Mouse (Mus musculus) liver, embryonic 15.5 days (tissue): Measurements from ENCODE around the gene Timp4. TPM values are rescaled to one million over a fixed set of nuclear protein-coding genes. Genes with fewer than 3 reads are reported as not detected.
"Not testable (repeated sequence)": the region's sequence is repeated elsewhere in the genome, so short reads cannot be mapped to it uniquely, and the experiment has no call there.

Experiments
- ATAC-seq: fragments of 200-750 bp; cut with Nextera tagmentation; 2 replicates; pipeline ENCODE4 v1.8.0; 2017; ENCODE audit warnings: moderate number of reproducible peaks, mild to moderate bottlenecking, moderate library complexity; ENCODE audit not compliant: insufficient read depth
- H3K27ac ChIP-seq: fragments of 300-500 bp; sonication (generic); replicated peaks from 2 replicates; pipeline ENCODE4 v1.5.1; 2015; ENCODE audit warnings: mild to moderate bottlenecking, inconsistent platforms
- H3K27me3 ChIP-seq: fragments of 300-500 bp; sonication (generic); 2 replicates; pipeline ENCODE4 v1.6.1; 2015; ENCODE audit warnings: mild to moderate bottlenecking, inconsistent platforms
- H3K36me3 ChIP-seq: fragments of 300-500 bp; sonication (generic); replicated peaks from 2 replicates; pipeline ENCODE4 v1.6.1; 2015; ENCODE audit warnings: moderate library complexity, mild to moderate bottlenecking, inconsistent platforms
- H3K4me1 ChIP-seq: fragments of 300-500 bp; sonication (generic); replicated peaks from 2 replicates; pipeline ENCODE4 v1.6.1; 2015; ENCODE audit warnings: inconsistent platforms
- H3K4me2 ChIP-seq: fragments of 300-500 bp; sonication (generic); 2 replicates; pipeline ENCODE4 v1.6.1; 2015; ENCODE audit warnings: moderate library complexity, mild to moderate bottlenecking, inconsistent platforms
- H3K4me3 ChIP-seq: fragments of 300-500 bp; sonication (generic); replicated peaks from 2 replicates; pipeline ENCODE4 v1.5.1; 2015; ENCODE audit warnings: mild to moderate bottlenecking, inconsistent platforms
- H3K9ac ChIP-seq: fragments of 300-500 bp; sonication (generic); 2 replicates; pipeline ENCODE4 v1.6.1; 2015; ENCODE audit warnings: moderate library complexity, mild to moderate bottlenecking, inconsistent platforms
- H3K9me3 ChIP-seq: fragments of 300-500 bp; sonication (generic); replicated peaks from 2 replicates; pipeline ENCODE4 v1.6.1; 2016; ENCODE audit warnings: inconsistent platforms
- WGBS: fragments of 180-500 bp; shearing (Covaris S2); methylation state at CpG from one replicate; pipeline ENCODE4 v1.1.7; 2015; ENCODE audit warnings: mixed read lengths; ENCODE audit not compliant: insufficient replicate concordance; 5-methylcytosine and 5-hydroxymethylcytosine counted together
- polyA plus RNA-seq: library from polyadenylated mRNA; unstranded; fragments of >200 nt; fragmentation: Nextera tagmentation; extraction: Ambion mirVana; gene quantifications from 2 replicates; pipeline ENCODE4 v1.2.1, GENCODE M21; 2015

The Timp4 gene
- polyA plus RNA-seq, 1 experiment from 2014 or later = 0.02 TPM

GRCm38 (mm10) chr6:115255171-115255570 is 3.2 kb upstream of the Timp4 start:
- no peak for ATAC-seq
- H3K27ac ChIP-seq = no peak overlapping the region
- WGBS = 55% methylated on average over 3 of the region's 3 CpGs
- no peaks in the 10 kb centered on the region for H3K9me3 ChIP-seq
- H3K27me3 ChIP-seq = no peaks in the 10 kb centered on the region; the same call in 1 of the 2 replicates
- H3K4me1 ChIP-seq = peaks cover 5% of the 10 kb centered on the region; the same call in 1 of the 2 replicates
- H3K9ac ChIP-seq = no peak overlapping the region
- no peaks in the 10 kb centered on the region for H3K36me3 ChIP-seq
- no peak overlapping the region for H3K4me2 ChIP-seq
- no peak overlapping the region for H3K4me3 ChIP-seq

DNA sequence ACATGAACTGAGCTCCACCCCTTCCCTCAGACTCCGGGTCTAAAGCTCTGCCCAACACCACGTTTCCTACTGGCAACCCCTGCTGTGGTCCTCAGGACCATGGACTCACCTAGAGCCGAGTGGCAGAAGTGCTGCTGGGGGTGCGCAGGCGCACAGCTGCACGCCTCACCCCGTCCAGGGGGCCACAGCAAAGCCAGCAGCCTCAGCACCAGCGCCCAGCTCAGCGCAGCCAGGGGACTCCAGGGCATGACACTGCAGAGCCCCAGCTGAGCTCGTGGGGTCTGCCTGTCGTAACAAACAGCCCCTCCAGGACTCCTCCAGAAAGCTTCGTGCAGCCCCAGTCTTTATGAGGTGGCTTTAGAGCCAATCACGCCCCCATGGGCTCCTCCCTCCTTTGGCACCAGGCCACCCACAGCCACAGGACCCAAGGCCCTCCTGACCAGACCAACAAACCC is 447 bp downstream of the Timp4 start:
- ATAC-seq = no peak
- 12% methylated on average over 13 of the region's 13 CpGs for WGBS
- Histone ChIP-seq H3K36me3 (no peaks in the 10 kb centered on the region), H3K9me3 (no peaks in the 10 kb centered on the region), H3K4me3 (no peak overlapping the region), H3K4me2 (peak overlapping the region; percentile 25), H3K4me1 (peaks cover 5% of the 10 kb centered on the region; the same call in 1 of the 2 replicates), H3K9ac (no peak overlapping the region), H3K27ac (no peak overlapping the region), H3K27me3 (no peaks in the 10 kb centered on the region; the same call in 1 of the 2 replicates)

GRCm38 (mm10) chr6:115245500-115246058 is 6.4 kb downstream of the Timp4 start:
- Histone ChIP-seq H3K4me3 (no peak overlapping the region), H3K9ac (no peak overlapping the region), H3K27me3 (no peaks in the 10 kb centered on the region), H3K27ac (no peak overlapping the region), H3K4me2 (no peak overlapping the region), H3K9me3 (no peaks in the 10 kb centered on the region), H3K36me3 (no peaks in the 10 kb centered on the region), H3K4me1 (no peaks in the 10 kb centered on the region)
- ATAC-seq = no peak
- WGBS = 67% methylated on average over 3 of the region's 3 CpGs

DNA sequence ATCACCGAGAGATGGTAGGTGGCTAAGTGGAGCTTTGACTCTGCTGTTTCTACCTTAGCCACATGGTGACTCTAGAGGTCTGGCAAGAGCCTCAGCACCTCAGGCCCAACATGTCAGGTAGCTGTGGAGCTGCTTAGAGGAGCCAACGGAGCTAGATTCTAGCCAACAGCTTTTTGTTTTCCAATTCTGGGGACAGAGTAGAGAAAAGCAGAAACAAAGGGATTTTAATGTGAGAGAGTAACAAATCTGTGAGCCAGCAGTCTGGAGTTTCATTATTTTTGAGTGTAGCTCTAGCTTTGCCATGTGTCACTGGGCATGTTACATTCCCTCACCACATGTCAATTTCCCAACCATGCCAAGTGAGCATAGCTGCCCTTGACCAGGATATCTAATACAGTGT is 7.8 kb downstream of the Timp4 start:
- no peaks in the 10 kb centered on the region for H3K4me1 ChIP-seq
- WGBS = 44% methylated on average over 2 of the region's 2 CpGs
- no peak overlapping the region for H3K4me3 ChIP-seq
- no peaks in the 10 kb centered on the region for H3K27me3 ChIP-seq
- no peaks in the 10 kb centered on the region for H3K36me3 ChIP-seq
- no peak overlapping the region for H3K4me2 ChIP-seq
- ATAC-seq = no peak
- H3K27ac ChIP-seq = no peak overlapping the region
- H3K9me3 ChIP-seq = no peaks in the 10 kb centered on the region
- no peak overlapping the region for H3K9ac ChIP-seq

DNA sequence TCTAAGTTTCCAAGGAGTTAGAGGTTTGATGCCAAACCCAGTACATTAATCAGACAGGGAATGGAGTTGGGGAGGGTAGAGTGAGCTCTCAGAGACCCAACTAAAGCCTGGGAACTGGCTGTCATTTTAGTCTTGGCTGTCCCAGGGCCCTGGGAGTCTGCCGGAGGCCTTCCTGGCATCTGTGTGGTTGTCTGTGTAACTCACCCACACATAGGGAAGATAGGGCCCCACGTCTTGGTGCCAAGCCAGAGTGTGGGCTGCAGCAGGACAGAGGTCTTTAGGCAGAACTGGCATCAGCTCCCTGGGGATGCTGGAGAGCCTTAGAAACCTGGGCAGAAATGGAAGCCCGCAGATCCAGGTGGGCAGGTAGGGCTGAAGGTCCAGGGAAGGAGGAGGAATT is 10.1 kb downstream of the Timp4 start:
- WGBS = 55% methylated on average over 3 of the region's 3 CpGs
- no peak for ATAC-seq
- H3K27ac ChIP-seq = no peak overlapping the region

GRCm38 (mm10) chr6:115241131-115241699 is 10.8 kb downstream of the Timp4 start:
- Histone ChIP-seq H3K36me3 (no peaks in the 10 kb centered on the region), H3K4me2 (no peak overlapping the region), H3K9me3 (no peaks in the 10 kb centered on the region), H3K9ac (no peak overlapping the region), H3K4me1 (no peaks in the 10 kb centered on the region), H3K27ac (no peak overlapping the region), H3K27me3 (no peaks in the 10 kb centered on the region), H3K4me3 (no peak overlapping the region)
- WGBS = 66% methylated on average over 3 of the region's 3 CpGs
- ATAC-seq = no peak

More for the DNA sequence above, 10.1 kb downstream of the Timp4 start:
- Histone ChIP-seq H3K36me3 (no peaks in the 10 kb centered on the region), H3K4me3 (no peak overlapping the region), H3K9ac (no peak overlapping the region), H3K4me2 (no peak overlapping the region), H3K9me3 (no peaks in the 10 kb centered on the region), H3K4me1 (no peaks in the 10 kb centered on the region), H3K27me3 (no peaks in the 10 kb centered on the region)

GRCm38 (mm10) chr6:115240431-115240830 is 11.6 kb downstream of the Timp4 start:
- WGBS = 23% methylated on average over 2 of the region's 2 CpGs
- not testable (repeated sequence) for H3K27me3 ChIP-seq, H3K27ac ChIP-seq, H3K9ac ChIP-seq, H3K4me3 ChIP-seq, H3K36me3 ChIP-seq, ATAC-seq, H3K9me3 ChIP-seq, H3K4me2 ChIP-seq, H3K4me1 ChIP-seq

GRCm38 (mm10) chr6:115239335-115239734 is 12.7 kb downstream of the Timp4 start:
- no peak overlapping the region for H3K9ac ChIP-seq

GRCm38 (mm10) chr6:115238031-115239027 is 13.7 kb downstream of the Timp4 start:
- no peak overlapping the region for H3K9ac ChIP-seq
- WGBS = 70% methylated on average over 9 of the region's 9 CpGs
- H3K4me2 ChIP-seq = no peak overlapping the region
- no peaks in the 10 kb centered on the region for H3K4me1 ChIP-seq
- no peaks in the 10 kb centered on the region for H3K36me3 ChIP-seq
- H3K4me3 ChIP-seq = no peak overlapping the region
- H3K9me3 ChIP-seq = no peaks in the 10 kb centered on the region
- ATAC-seq = no peak
- H3K27me3 ChIP-seq = no peaks in the 10 kb centered on the region
- no peak overlapping the region for H3K27ac ChIP-seq

More at GRCm38 (mm10) chr6:115239335-115239734, 12.7 kb downstream of the Timp4 start:
- Histone ChIP-seq H3K9me3 (no peaks in the 10 kb centered on the region), H3K4me2 (no peak overlapping the region), H3K4me3 (no peak overlapping the region), H3K27ac (no peak overlapping the region), H3K4me1 (no peaks in the 10 kb centered on the region), H3K36me3 (no peaks in the 10 kb centered on the region), H3K27me3 (no peaks in the 10 kb centered on the region)
- ATAC-seq = no peak
- 70% methylated on average over 7 of the region's 7 CpGs for WGBS

DNA sequence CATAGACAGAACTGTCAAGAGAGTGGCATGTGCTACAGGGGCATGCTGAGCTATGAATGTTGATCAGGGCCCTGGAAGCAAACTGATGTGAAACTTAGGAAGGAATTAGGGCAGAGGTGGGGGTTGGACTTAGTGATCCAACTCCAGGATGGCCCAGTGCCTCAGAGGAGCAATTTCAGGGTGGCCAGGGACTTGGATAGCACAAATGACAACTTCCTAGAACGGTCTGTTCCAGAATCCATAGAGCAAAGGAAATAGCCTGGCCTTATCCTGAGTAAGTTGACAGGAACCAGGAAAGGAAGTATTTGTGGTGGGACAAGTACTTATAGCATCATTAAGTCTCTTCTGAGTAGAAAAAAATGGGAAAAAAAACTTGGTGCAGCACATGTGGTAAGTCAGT is 19.4 kb downstream of the Timp4 start:
- H3K9ac ChIP-seq = no peak overlapping the region
- no peak overlapping the region for H3K4me3 ChIP-seq
- 38% methylated on average over 1 of the region's 1 CpGs for WGBS
- H3K27me3 ChIP-seq = no peaks in the 10 kb centered on the region
- no peak overlapping the region for H3K27ac ChIP-seq
- no peaks in the 10 kb centered on the region for H3K36me3 ChIP-seq
- no peaks in the 10 kb centered on the region for H3K4me1 ChIP-seq
- no peak for ATAC-seq
- H3K9me3 ChIP-seq = no peaks in the 10 kb centered on the region
- no peak overlapping the region for H3K4me2 ChIP-seq

DNA sequence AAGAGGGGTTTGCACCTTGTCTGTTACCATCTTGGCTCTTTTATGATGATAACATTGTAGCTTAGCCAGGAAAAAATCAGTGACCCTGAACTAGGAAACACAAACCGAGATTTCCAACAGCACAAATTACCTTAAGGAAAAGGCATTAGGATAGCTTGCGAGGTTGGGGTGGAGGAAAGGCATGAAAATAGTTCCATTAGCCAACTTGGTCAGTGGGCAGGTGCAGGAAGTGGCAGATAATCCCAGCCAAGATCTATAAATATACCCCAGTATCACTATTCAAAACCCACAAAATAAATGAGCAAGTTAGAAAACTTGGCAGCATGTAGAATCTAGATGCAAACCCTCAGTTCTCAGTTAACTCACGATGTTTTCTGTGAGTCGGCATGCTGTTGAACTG is 20.2 kb downstream of the Timp4 start:
- Histone ChIP-seq H3K27ac (no peak overlapping the region), H3K36me3 (no peaks in the 10 kb centered on the region), H3K4me2 (no peak overlapping the region), H3K9ac (no peak overlapping the region), H3K4me1 (no peaks in the 10 kb centered on the region), H3K9me3 (no peaks in the 10 kb centered on the region), H3K27me3 (no peaks in the 10 kb centered on the region), H3K4me3 (no peak overlapping the region)
- no peak for ATAC-seq
- WGBS = 46% methylated on average over 4 of the region's 4 CpGs
